Mouse (Mus musculus) lung, postnatal 10 days (tissue): ENCODE measurements at regions not wholly inside any gene's neighbourhood (a gene's known extent, or its start where the extent isn't known, plus 50 kb on each side); places are given as distances from the start of the nearest gene placed in this dataset.

Source experiments
- DNase-seq: peaks from one replicate; pipeline ENCODE4 v3.0.0; 2021

DNA sequence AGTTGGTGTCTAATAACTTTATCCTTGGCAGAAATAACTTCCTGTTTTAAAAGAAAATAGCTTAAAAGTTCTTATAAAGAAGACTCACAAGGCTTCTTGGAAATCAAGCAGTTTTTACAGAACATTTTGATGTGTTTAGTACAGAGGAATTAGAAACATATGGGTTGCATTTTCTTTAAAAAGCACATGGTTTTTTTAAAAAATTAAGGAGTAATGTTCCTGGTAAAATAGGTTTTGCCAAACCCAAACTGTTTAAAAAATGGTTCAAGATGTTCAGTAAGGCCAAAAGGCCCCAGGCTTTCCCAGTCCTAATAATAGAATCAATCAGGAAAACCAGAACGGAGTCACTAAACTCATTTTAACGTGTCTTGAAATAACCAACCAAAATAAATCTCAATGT lies 113.5 kb upstream of the Slc35b3 start:
- no peak for DNase-seq

DNA sequence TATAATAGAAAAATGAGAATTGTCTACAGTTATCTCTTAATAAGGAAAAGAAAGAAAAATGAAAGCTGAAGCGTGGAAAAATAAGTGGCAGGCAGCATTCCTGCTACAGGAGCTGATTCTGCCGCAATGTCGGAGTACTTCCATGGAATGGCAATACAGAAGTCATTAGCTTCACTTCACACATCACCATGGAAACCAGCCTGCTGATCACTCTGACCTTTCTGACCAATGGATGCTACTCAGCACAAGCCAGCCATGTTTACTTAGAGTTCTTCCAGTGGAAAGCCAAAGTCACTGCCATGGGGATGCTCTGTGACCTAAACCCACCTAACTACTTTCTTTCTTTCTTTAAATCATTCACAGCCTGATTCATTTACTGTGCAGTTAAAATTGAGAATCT lies 71.6 kb upstream of the Slc35b3 start:
- no peak for DNase-seq

DNA sequence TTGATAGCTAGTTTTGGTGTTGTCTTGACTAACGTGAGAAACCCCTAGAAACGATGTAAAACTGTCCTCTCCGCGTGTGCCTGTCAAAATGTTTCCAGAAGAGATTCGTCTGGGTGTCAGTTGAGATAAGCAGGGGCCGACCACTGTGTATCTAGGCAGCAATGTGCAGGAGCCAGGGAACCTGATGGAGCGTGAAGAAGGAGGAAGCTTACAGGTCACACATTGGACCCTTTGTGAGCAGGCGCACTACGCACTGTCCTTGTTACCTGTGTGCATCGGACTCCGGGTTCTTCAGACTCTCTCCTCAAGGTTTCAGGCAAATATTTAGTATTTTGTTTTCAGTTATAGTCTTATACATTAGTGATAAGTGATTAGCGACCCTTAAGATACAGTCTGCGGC lies 59.5 kb upstream of the Slc35b3 start:
- DNase-seq, result no peak

DNA sequence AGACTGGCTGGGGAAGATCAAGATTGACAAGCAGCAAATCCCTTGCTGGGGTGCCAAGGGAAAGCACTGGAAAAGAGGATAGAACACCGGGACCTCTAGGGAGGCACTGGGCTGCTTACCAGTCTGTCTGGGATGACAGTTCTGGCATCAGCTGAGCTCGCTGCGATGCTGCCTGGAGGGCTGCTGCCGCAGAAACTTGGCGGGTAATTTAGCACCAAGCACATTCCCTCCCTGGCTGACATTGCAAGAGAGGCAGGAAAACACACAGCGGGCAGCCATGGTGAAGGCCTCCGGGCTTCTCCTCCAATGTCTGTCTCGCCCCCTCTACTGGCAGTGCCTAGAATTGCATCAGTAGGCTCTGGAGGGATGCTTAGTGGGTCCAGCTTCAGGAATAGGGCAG lies 51.0 kb upstream of the Slc35b3 start:
- DNase-seq, result peak; percentile 85
